Mouse (Mus musculus) NIH3T3 (cell line): ENCODE measurements around the gene Gm21800.
"Not testable (repeated sequence)": the region's sequence is repeated elsewhere in the genome, so short reads cannot be mapped to it uniquely, and the experiment has no call there.

ENCODE experiments used
- DNase-seq: peaks from one replicate; pipeline ENCODE4 v3.0.0-alpha.2; 2012; ENCODE audit warnings: low read depth

Gene Gm21800

DNA sequence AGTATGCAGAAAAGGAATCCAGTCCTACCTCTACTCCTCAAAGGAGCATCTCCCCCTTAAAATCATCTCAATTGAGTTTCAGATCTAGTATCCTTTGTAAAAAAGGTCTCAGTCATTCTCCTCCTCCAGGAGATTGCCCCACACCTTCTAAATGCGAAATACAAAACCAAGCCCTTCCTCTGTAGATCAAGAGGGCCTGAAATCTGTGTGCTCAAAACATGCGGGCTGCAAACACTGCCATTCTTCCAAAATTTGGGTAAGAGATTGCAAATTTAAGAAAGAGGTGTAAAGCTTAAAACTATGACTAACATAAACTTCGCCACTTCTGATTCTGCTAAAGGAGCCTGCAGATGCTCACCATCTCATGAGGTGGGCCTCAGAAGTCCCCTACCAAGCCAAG is at the start of gene Gm21800:
Gene Gm21800 (plus strand): TSS at position 301 of the 400 bp plus-strand sequence.
- DNase-seq, result not testable (repeated sequence)
